Mouse (Mus musculus) heart, adult 8-10 months (tissue): ENCODE results near the gene Prdx6. TPM values are rescaled to one million over a fixed set of nuclear protein-coding genes. Genes with fewer than 3 reads are reported as not detected.
A peak's percentile ranks its signal among the peaks of the same experiment; 100 is the strongest.
"Not testable (repeated sequence)": the region's sequence is repeated elsewhere in the genome, so short reads cannot be mapped to it uniquely, and the experiment has no call there.

Source experiments
- DNase-seq: peaks from one replicate; pipeline ENCODE4 v3.0.0; 2022; ENCODE audit warnings: low spot score
- total RNA-seq, 4 experiments: library from RNA; stranded (reverse); gene quantifications; 2 replicates each; pipeline ENCODE4 v1.2.4; 2022

Prdx6 gene
- total RNA-seq, 4 experiments from 2014 or later: 324 to 390 (median 370) TPM

DNA sequence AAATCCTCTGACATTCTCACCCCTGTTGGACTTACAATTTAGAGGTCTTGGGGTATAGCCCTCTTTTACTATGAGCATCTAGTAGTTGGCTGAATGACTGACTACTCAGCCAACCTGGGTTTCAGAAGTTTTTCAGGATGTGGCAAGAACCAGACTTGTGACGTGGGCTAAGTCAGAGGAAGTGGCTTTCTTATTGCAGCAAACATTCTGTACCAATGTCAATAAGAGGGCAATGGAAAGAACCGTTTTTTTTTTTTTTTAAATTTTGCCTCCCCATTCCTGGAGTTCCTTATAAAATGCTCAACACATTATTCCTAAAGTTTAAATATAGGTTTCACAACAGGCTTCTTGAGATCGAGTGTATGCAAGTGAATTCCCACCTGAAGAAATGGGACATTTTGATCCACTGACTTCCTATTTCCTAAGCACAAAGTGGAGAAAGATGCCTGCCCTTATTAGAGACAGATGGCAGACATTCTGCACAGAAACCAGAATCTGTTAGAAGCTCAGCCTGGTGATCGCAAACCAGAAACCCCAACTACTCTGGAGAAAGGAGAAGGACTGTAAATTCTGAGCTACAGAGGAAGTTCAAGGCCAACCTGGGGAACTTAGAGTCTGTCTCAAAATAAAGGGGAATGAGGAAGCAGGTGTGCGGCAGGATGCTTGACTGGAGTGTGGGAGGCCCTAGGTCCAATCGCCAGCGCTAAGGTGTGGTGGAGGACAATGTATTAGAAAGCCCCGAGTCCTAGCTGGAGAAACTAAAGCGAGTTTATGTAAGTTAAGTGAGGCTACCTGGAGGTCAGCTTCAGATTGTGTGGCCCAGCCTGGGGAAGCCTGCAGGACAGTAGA, 622 bp upstream of the Prdx6 start:
- DNase-seq: no peak

DNA sequence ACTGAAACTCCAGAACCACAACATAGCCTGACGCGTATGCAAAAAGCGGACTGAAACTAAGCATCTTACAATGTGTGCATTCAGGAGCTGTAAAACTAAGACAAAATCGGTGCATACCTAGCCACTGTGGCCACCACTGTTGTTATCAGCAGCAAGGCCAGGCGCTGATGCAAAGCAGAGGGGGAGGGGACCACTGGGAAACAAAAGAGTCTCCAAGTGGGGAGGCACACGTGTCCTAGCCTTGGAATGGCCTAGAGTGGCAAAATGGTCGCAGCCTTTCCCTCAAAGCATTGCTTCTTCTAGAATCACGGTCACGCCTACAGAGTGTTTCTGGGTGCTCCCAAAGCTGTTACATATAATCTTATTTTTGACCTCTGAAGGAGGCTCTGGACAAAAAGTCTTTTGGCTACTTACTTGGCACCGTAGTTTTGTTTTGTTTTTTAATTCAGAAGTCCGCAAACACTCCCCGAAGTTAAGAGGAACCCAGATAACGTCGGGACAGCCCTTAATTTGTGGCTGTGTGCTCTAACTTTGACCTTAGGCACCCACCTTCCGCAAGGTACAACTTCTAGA, 902 bp downstream of the Prdx6 start:
- DNase-seq: peak; percentile 38

DNA sequence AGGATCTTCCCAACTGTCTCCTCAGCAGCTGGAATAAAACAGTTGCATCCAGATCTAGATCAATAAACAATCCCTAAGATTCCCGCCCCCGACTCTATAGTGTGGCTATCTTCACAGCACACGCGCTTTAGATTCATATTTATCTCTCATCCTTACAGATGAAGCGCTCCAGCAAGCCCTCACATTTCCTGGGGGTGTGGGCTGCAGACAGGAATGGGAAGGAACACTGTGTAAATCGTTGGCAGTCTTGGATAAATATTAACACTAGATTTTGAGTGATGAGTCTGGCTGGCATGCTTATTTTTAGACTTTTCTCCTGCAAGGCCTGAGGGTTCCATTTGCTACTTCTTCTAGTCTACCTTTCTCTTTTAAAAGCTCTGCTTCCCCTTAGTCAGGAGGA, 1.6 kb downstream of the Prdx6 start:
- DNase-seq: no peak

DNA sequence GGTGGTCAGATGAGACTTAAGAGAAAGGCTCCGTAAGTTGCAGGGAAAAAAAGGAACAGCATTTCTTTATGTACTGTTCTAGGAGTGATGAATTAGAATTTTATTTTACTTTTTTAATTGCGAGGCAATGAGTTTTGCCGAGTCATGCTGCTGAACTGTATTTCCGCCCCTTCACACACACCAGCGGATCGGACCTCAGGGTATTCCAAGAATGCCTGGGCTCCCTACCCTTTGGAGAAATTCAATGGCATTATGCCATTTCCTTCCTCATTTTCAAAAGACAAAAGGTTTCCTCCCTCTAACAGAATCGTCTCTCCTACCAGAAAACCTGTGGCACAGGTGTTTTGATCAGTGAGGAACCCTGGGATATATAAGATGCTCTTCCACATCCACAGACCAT, 2.3 kb downstream of the Prdx6 start:
- no peak for DNase-seq

DNA sequence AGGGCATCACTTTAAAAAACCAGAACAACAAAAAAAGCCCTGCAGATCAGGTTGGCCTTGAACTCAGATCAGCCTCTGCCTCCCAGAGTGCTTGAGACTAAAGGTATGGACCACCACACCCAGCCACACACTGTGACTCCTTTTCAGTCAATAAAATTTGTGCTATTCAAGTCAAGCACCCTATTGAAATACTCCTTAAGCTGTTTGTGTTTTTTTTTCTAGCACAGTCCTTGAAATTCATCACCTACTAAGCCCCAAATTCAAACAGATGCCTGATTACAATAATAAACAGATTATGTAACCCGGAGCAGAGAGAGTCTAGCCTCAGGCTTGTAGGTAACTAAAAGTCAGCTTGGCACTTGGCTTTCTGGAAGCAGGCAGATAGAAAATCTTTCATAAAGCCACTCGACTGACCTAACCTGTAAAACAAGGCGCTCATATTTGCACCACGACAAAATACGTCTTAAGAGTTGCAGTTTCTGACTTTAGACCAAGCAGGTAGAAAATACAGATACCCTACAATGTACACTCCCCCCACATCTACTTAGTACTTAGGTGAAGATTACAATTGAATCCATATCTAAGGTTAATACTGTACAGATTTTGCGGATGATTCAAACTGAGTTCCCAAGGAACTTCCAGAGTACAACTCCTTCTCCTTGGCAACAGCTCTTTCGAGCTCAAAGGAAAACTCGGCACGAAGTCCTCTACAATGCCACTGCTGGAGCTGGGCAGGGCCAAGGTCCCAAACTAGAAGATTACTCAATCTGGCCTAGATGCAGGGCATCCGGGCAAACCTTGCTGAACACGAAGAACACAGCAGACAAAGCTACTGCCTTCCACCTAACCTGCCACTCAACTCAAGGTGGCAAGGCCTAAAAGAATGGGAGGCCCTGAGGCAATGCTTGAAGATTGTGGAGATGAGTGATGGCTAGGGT, 3.1 kb downstream of the Prdx6 start:
- DNase-seq: no peak

DNA sequence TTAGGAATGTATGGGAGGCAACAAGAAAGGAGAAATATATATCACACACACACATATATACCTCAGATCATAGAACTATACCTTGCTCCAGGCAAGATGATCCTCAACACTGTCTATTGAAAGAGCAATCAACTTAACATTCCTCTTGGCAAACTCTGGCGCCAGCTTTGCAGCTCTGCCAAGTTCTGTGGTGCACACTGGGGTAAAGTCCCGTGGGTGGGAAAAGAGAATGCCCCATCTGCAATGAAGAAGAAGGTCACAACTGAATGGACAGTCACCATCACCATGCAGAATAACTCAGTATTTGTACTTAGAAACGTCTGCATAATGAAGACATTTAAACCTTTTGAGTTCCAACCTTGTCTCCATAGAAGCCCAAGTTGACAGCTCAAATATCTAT, 3.8 kb downstream of the Prdx6 start:
- no peak for DNase-seq

DNA sequence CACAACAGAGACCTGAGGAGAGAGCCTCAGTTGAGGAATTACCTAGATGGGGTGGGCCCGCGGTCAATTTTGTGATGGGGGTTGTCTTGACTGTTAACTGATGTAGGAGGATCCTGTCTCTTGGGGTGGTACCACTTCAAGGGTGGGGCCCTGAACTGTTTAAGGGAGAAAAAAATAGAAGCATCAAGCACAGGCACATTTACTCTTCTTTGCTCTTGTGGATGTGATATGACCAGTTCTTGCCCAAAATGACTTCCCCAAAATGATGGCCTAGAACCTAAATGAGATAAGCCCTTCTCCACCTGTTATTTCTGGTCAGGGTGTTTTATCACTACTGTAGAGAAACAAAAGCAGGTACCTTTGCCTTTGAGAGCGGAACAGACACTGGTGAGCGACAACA, 13.3 kb downstream of the Prdx6 start:
- no peak for DNase-seq

DNA sequence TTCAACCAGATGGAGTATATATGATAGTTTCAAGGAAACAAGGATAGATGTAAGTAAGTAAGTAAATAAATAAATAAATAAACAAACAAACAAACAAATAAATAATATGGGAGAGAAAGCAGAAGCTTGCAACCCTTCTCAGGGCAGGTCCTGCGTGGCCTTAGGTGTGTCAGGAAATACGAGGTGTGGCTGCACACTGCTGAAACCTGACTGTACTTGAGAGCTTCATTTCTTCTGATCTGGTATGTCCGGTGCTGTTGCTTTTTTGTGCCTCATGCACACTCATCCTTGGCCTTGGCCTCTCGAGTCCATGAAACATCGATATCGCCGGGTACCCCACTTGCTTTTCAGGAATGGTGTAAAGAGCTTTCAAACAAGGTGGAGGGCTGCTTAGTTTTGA, 13.7 kb downstream of the Prdx6 start:
- DNase-seq: no peak

DNA sequence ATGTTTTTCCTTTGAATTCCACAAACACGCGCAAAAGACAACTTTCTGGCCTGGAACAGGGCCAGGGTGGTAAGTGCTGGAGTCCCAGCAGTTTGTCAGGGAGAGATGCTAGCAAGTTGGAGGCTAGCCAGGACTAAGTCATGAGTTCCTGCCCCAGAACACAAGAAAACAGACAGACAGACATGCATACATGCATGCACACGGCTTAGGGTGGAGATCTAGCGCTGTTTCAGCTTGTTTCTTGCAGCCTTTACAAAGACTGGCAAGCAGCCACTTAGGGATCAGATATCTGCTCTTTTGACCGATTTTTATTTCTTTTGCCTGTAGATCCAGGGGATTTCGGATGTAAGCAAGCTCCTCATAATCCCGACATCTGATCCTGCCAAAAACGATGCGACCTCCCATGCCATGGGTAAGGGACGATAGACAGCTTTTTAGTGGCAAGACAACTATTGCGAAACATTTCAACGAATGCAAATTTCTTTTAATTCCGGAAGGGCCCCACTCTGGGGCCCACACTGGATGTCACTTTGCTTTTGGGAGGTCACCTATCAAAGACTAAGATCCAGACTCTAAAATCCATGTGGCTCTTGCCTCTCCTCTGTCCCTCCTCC, 17.7 kb downstream of the Prdx6 start:
- no peak for DNase-seq

DNA sequence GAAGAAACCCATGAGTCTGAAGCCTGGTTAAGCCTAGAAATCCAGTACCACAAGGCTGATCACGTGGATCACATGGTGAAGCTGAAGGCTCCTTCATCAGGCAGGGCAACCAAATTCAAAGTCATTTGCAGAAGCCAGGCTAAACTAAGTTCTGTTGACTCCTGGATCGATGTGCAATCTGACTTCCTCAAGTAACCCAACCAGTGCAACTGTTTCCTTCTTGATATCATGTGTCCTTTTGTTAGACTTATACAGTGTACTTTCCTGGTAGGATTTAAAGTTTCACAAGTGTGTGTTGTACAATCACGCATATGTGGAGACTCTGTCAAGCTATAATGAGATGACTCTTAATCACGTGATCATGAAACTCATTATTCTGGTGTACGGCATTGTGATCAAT, 18.8 kb downstream of the Prdx6 start:
- no peak for DNase-seq

DNA sequence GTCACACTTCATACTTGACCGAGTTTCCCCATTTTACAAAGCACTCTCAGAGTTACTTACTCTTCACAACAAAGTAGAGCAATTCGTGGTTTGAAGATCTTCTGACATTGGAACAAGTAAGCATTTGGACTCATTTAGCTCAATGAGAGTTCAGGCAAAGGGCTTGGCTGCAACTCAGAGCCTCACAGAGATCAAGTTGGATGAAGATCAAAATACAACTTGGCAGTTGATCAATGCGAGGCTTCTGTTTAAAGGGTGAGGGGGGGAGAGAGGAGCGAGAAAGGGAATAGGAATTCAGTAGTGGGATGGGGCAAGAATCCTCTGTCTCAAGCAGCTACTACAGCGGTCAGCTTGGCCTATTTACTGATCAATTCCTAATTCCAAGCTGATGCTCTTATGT, 26.2 kb downstream of the Prdx6 start:
- DNase-seq: peak; percentile 36

DNA sequence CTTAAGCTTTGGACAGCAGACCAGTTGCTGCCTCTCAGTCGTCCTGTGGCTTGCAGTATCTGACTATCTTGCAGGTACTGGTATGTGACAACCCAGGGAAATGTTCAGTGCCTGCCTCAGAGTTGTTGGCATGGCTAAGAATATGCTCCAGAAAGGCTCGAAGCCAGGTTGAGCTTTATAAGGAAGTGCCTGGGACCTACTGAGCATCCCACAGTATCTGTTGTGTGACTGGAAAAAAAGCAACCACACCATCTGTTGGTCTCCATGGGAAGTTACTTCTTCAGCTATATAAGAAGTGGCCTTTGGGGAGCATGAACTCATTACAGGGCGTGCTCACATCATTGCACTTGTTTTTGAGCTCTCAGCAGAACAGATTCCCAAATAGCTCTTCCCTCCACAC, 31.2 kb downstream of the Prdx6 start:
- no peak for DNase-seq

DNA sequence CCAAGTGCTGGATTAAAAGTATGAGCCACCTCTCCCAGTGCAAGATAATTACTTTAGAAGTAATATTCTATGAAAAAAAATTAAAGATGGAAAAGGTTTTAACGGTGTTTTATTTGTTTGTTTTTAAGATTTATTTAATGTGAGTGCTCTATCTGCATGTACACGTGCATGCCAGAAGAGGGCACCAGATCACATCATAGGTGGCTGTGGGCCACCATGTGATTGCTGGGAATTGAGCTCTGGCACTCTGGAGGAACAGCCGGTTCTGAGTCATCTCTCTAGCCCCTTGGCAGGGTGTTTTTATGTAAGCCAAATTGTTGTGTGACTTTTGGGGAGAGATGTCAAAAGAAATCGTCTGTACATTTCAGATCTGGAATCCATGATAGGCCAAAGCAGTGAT, 36.6 kb downstream of the Prdx6 start:
- no peak for DNase-seq

DNA sequence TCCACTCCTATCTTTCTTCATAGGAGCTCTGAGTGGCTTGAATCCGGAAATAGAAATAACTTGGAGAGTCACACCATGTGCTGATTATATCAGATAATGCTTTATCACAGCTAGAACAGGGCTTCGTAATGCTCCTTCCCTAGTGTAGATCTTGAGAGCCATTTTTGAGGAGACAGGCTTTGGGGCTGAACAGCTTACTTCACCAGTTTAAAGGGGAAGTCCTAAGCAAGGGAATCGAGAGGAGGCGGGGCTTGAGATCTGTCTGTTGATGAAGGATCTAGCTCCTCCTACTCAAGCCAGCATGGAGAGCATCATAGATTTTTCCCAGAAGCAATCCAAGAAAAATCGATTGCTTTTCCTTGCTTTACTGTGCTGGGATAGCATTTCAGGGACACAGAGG, 51.2 kb downstream of the Prdx6 start:
- no peak for DNase-seq

DNA sequence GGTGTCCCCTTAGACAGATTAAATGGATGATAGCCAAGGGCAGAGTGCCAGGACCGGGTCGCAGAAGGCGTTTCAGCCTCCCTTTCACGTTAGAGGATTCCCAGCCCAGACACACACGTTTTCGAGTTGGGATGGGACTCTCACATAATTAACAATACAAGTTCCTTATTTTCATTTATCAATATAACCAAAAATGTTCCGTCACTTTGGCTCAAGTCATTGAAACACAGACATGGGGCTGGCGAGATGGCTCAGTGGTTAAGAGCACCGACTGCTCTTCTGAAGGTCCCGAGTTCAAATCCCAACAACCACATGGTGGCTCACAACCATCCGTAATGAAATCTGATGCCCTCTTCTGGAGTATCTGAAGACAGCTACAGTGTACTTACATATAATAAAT, 54.7 kb downstream of the Prdx6 start:
- DNase-seq: not testable (repeated sequence)

DNA sequence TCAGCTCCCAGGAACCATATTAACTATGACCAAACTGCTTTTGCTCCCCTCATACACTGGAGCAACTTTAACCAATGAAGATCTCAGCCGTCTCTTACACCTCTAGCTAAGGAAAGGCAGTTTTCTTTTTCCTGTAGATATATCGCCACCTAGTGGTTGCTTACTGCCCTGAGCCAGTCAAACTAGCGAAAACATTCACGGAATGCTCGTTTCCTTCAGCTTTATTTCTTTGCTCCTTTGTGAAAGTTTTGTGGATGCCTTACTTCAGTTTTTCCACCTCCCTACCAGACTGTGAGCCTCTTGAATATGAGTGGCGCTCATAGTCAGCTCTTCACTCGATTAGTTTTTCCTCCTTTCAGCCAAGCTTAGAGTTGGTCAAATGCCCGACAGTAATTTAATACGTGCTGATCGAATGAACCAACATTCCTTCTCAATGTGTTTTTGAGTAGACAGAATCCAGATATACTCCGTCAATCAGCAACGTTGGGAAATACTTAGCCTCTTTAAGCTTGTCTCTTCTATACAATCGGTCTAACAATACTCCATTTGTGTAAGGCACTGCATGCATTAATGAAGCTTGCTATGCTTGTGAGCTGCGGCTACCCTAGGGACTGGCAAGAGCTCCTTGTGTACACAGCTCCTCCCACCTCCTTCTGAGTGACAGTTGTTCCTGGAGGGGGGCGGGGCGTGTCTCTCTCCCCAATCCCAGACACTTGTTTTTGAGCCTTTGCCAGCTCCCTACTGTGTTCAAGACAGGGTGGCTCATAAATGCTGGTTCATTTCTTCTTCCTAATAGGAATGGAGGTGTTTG, 55.3 kb downstream of the Prdx6 start:
- DNase-seq: peak; percentile 80

DNA sequence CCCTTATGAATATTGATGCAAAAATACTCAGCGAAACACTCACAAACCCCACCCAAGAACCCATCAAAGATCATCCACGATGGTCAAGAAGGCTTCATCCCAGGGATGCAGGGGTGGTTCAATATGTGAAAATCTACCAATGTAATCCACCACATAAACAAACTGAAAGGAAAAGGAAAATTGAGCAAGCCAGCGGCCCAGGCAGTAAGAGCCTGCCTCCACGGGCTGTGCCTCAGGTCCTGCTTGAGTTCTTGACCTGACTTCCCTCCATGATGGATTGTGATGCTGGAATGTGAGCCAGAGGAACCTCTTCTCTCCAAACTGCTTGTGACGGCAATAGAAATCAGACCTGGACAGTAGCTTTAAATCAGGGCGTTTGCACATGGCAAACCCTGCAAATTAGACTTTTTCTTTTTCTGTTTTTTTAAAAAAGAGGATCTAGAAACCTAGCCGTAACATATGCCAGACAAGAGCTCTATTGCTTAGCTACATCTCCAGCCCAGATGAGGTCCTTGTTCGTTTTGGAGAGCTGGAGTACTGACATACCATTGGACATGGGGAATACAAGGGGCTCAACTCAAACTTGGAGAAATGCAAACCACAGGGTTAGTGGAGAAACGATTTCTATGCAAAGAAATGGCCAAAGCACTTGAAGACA, 60.6 kb downstream of the Prdx6 start:
- DNase-seq: no peak
